Mouse (Mus musculus) limb, embryonic 13.5 days (tissue): ENCODE measurements around the gene Fam160a2. TPM values are rescaled to one million over a fixed set of nuclear protein-coding genes. Genes with fewer than 3 reads are reported as not detected.
"Not testable (repeated sequence)": the region's sequence is repeated elsewhere in the genome, so short reads cannot be mapped to it uniquely, and the experiment has no call there.

Experiments used
- ATAC-seq: fragments of 200-750 bp; cut with Nextera tagmentation; 2 replicates; pipeline ENCODE4 v1.8.0; 2017; ENCODE audit warnings: low read depth, moderate number of reproducible peaks, moderate TSS enrichment; ENCODE audit not compliant: low FRiP score
- H3K27ac ChIP-seq: fragments of 300-500 bp; sonication (generic); 2 replicates; pipeline ENCODE4 v1.5.1; 2015; ENCODE audit warnings: inconsistent platforms, mild to moderate bottlenecking, moderate library complexity
- H3K27me3 ChIP-seq: fragments of 300-500 bp; sonication (generic); 2 replicates; pipeline ENCODE4 v1.6.1; 2015; ENCODE audit warnings: mild to moderate bottlenecking, inconsistent platforms
- H3K36me3 ChIP-seq: fragments of 300-500 bp; sonication (generic); 2 replicates; pipeline ENCODE4 v1.6.1; 2015; ENCODE audit warnings: inconsistent platforms, mild to moderate bottlenecking, moderate library complexity
- H3K4me1 ChIP-seq: fragments of 300-500 bp; sonication (generic); 2 replicates; pipeline ENCODE4 v1.6.1; 2015; ENCODE audit warnings: inconsistent platforms
- H3K4me2 ChIP-seq: fragments of 300-500 bp; sonication (generic); replicated peaks from 2 replicates; pipeline ENCODE4 v1.6.1; 2015; ENCODE audit warnings: inconsistent platforms, mild to moderate bottlenecking, moderate library complexity
- H3K4me3 ChIP-seq: fragments of 300-500 bp; sonication (generic); 2 replicates; pipeline ENCODE4 v1.5.1; 2015; ENCODE audit warnings: moderate library complexity, mild to moderate bottlenecking, inconsistent platforms
- H3K9ac ChIP-seq: fragments of 300-500 bp; sonication (generic); 2 replicates; pipeline ENCODE4 v1.6.1; 2015; ENCODE audit warnings: mild to moderate bottlenecking, inconsistent platforms
- H3K9me3 ChIP-seq: fragments of 300-500 bp; sonication (generic); 2 replicates; pipeline ENCODE4 v1.6.1; 2016; ENCODE audit warnings: inconsistent platforms
- WGBS: fragments of 180-500 bp; shearing (Covaris S2); methylation state at CpG from one replicate; pipeline ENCODE4 v1.1.7; 2015; 5-methylcytosine and 5-hydroxymethylcytosine counted together
- polyA plus RNA-seq: library from polyadenylated mRNA; unstranded; fragments of >200 nt; fragmentation: Nextera tagmentation; extraction: Ambion mirVana; gene quantifications from 2 replicates; pipeline ENCODE4 v1.2.1, GENCODE M21; 2015

The Fam160a2 gene
- polyA plus RNA-seq, 1 experiment from 2014 or later: 49.2 TPM

GRCm38 (mm10) chr7:105374866-105375265 lies 25.0 kb downstream of the Fam160a2 start, which contains the start of gene Gm5901:
TSS of gene Gm5901 (plus strand) at chr7:105375038.
- no peaks in the 10 kb centered on the region for H3K9me3 ChIP-seq
- no peak within 1 kb of the TSS for H3K27ac ChIP-seq
- H3K4me1 ChIP-seq: no peaks in the 10 kb centered on the region
- no peaks in the 10 kb centered on the region for H3K27me3 ChIP-seq
- H3K36me3 ChIP-seq: peaks cover 67% of the 10 kb centered on the region
- no peak within 1 kb of the TSS for H3K9ac ChIP-seq
- 100% methylated on average over 1 of the region's 1 CpGs for WGBS
- H3K4me2 ChIP-seq: no peak within 1 kb of the TSS
- no peak within 1 kb of the TSS for H3K4me3 ChIP-seq
- no peak for ATAC-seq

- no peak for ATAC-seq
- Histone ChIP-seq H3K4me1 (no peaks in the 10 kb centered on the region), H3K27me3 (no peaks in the 10 kb centered on the region), H3K4me3 (no peak overlapping the region), H3K9ac (no peak overlapping the region), H3K36me3 (peaks cover 58% of the 10 kb centered on the region), H3K4me2 (no peak overlapping the region), H3K27ac (no peak overlapping the region), H3K9me3 (no peaks in the 10 kb centered on the region)
- WGBS: 94% methylated on average over 3 of the region's 3 CpGs
These were observed 25.9 kb downstream of the Fam160a2 start for GRCm38 (mm10) chr7:105373976-105374375.

- ATAC-seq: no peak
- no peaks in the 10 kb centered on the region for H3K27me3 ChIP-seq
- no peak overlapping the region for H3K27ac ChIP-seq
- 94% methylated on average over 4 of the region's 4 CpGs for WGBS
- H3K36me3 ChIP-seq: peaks cover 54% of the 10 kb centered on the region
- no peak overlapping the region for H3K9ac ChIP-seq
- H3K4me2 ChIP-seq: no peak overlapping the region
- no peaks in the 10 kb centered on the region for H3K9me3 ChIP-seq
- H3K4me1 ChIP-seq: no peaks in the 10 kb centered on the region
- H3K4me3 ChIP-seq: no peak overlapping the region
These were observed 26.3 kb downstream of the Fam160a2 start for GRCm38 (mm10) chr7:105373509-105373908.

- H3K9me3 ChIP-seq: no peaks in the 10 kb centered on the region
These were observed 26.9 kb downstream of the Fam160a2 start for GRCm38 (mm10) chr7:105372912-105373311.

GRCm38 (mm10) chr7:105368521-105368920 lies 31.3 kb downstream of the Fam160a2 start:
- H3K27me3 ChIP-seq: no peaks in the 10 kb centered on the region
- no peak overlapping the region for H3K4me2 ChIP-seq
- peaks cover 12% of the 10 kb centered on the region for H3K36me3 ChIP-seq
- H3K4me3 ChIP-seq: no peak overlapping the region
- no peak for ATAC-seq
- WGBS: 93% methylated on average over 4 of the region's 4 CpGs
- no peak overlapping the region for H3K27ac ChIP-seq
- no peaks in the 10 kb centered on the region for H3K4me1 ChIP-seq
- no peak overlapping the region for H3K9ac ChIP-seq
- H3K9me3 ChIP-seq: no peaks in the 10 kb centered on the region

More at GRCm38 (mm10) chr7:105372912-105373311, 26.9 kb downstream of the Fam160a2 start:
- no peak for ATAC-seq
- Histone ChIP-seq H3K9ac (no peak overlapping the region), H3K4me3 (no peak overlapping the region), H3K4me2 (no peak overlapping the region), H3K36me3 (peaks cover 48% of the 10 kb centered on the region), H3K4me1 (no peaks in the 10 kb centered on the region), H3K27me3 (no peaks in the 10 kb centered on the region), H3K27ac (no peak overlapping the region)
- 68% methylated on average over 1 of the region's 1 CpGs for WGBS

GRCm38 (mm10) chr7:105367930-105368329 lies 31.9 kb downstream of the Fam160a2 start, which contains the start of gene Olfr692:
TSS of gene Olfr692 (plus strand) at chr7:105368230.
- no peak within 1 kb of the TSS for H3K4me3 ChIP-seq
- H3K36me3 ChIP-seq: peaks cover 8% of the 10 kb centered on the region
- H3K27me3 ChIP-seq: no peaks in the 10 kb centered on the region
- H3K9me3 ChIP-seq: no peaks in the 10 kb centered on the region
- no peaks in the 10 kb centered on the region for H3K4me1 ChIP-seq
- H3K4me2 ChIP-seq: no peak within 1 kb of the TSS
- no peak within 1 kb of the TSS for H3K27ac ChIP-seq
- ATAC-seq: no peak
- H3K9ac ChIP-seq: no peak within 1 kb of the TSS
- WGBS: 81% methylated on average over 1 of the region's 1 CpGs

GRCm38 (mm10) chr7:105367268-105367667 lies 32.6 kb downstream of the Fam160a2 start:
- ATAC-seq: no peak
- Histone ChIP-seq H3K27ac (no peak overlapping the region), H3K4me1 (no peaks in the 10 kb centered on the region), H3K9ac (no peak overlapping the region), H3K4me2 (no peak overlapping the region), H3K9me3 (no peaks in the 10 kb centered on the region), H3K27me3 (no peaks in the 10 kb centered on the region), H3K4me3 (no peak overlapping the region), H3K36me3 (peaks cover 8% of the 10 kb centered on the region)
- WGBS: 73% methylated on average over 5 of the region's 5 CpGs

GRCm38 (mm10) chr7:105361713-105362112 lies 38.1 kb downstream of the Fam160a2 start:
- H3K4me3 ChIP-seq: no peak overlapping the region
- no peak overlapping the region for H3K27ac ChIP-seq
- no peaks in the 10 kb centered on the region for H3K4me1 ChIP-seq
- no peak overlapping the region for H3K4me2 ChIP-seq
- no peaks in the 10 kb centered on the region for H3K36me3 ChIP-seq
- ATAC-seq: no peak
- H3K9me3 ChIP-seq: no peaks in the 10 kb centered on the region
- H3K27me3 ChIP-seq: no peaks in the 10 kb centered on the region
- H3K9ac ChIP-seq: no peak overlapping the region
- 84% methylated on average over 2 of the region's 2 CpGs for WGBS

GRCm38 (mm10) chr7:105356487-105356886 lies 43.4 kb downstream of the Fam160a2 start:
- not testable (repeated sequence) for H3K36me3 ChIP-seq, H3K4me2 ChIP-seq, H3K4me1 ChIP-seq, H3K27me3 ChIP-seq, H3K27ac ChIP-seq, H3K9ac ChIP-seq, ATAC-seq, H3K4me3 ChIP-seq, H3K9me3 ChIP-seq
- WGBS: 100% methylated on average over 1 of the region's 2 CpGs

GRCm38 (mm10) chr7:105356064-105356463 lies 43.8 kb downstream of the Fam160a2 start:
- not testable (repeated sequence) for H3K27me3 ChIP-seq, H3K4me2 ChIP-seq, H3K27ac ChIP-seq, H3K9ac ChIP-seq, H3K4me3 ChIP-seq, ATAC-seq, H3K36me3 ChIP-seq, H3K4me1 ChIP-seq, H3K9me3 ChIP-seq
- WGBS: no CpG with 5 or more reads among the region's 5 CpGs

- no peaks in the 10 kb centered on the region for H3K27me3 ChIP-seq
- ATAC-seq: no peak
- H3K4me2 ChIP-seq: no peak overlapping the region
- H3K27ac ChIP-seq: no peak overlapping the region
- WGBS: 70% methylated on average over 2 of the region's 2 CpGs
- no peaks in the 10 kb centered on the region for H3K36me3 ChIP-seq
- H3K9me3 ChIP-seq: no peaks in the 10 kb centered on the region
- no peaks in the 10 kb centered on the region for H3K4me1 ChIP-seq
- H3K9ac ChIP-seq: no peak overlapping the region
- no peak overlapping the region for H3K4me3 ChIP-seq
These were observed 57.1 kb downstream of the Fam160a2 start for GRCm38 (mm10) chr7:105342752-105343151.

- Histone ChIP-seq H3K4me1 (no peaks in the 10 kb centered on the region), H3K9ac (no peak within 1 kb of the TSS), H3K27me3 (no peaks in the 10 kb centered on the region), H3K27ac (no peak within 1 kb of the TSS), H3K4me2 (no peak within 1 kb of the TSS), H3K36me3 (no peaks in the 10 kb centered on the region), H3K9me3 (no peaks in the 10 kb centered on the region), H3K4me3 (no peak within 1 kb of the TSS)
- 49% methylated on average over 1 of the region's 1 CpGs for WGBS
- ATAC-seq: no peak
These were observed 57.7 kb downstream of the Fam160a2 start, which contains the start of gene Olfr691 for GRCm38 (mm10) chr7:105342170-105342569. TSS of gene Olfr691 (minus strand) at chr7:105342270.

- Histone ChIP-seq H3K27ac (no peak within 1 kb of the TSS), H3K9ac (no peak within 1 kb of the TSS), H3K4me3 (no peak within 1 kb of the TSS), H3K27me3 (no peaks in the 10 kb centered on the region), H3K4me2 (no peak within 1 kb of the TSS), H3K9me3 (no peaks in the 10 kb centered on the region), H3K4me1 (no peaks in the 10 kb centered on the region), H3K36me3 (no peaks in the 10 kb centered on the region)
- 83% methylated on average over 1 of the region's 1 CpGs for WGBS
- no peak for ATAC-seq
These were observed 65.8 kb downstream of the Fam160a2 start, which contains the start of gene Olfr690 for GRCm38 (mm10) chr7:105334004-105334403. TSS of gene Olfr690 (minus strand) at chr7:105334104.
